Mouse (Mus musculus) hindbrain, embryonic 16.5 days (tissue): ENCODE results near the gene Wdr18. TPM values are rescaled to one million over a fixed set of nuclear protein-coding genes. Genes with fewer than 3 reads are reported as not detected.

Experiments used
- polyA plus RNA-seq: library from polyadenylated mRNA; unstranded; fragments of >200 nt; fragmentation: Nextera tagmentation; extraction: Ambion mirVana; gene quantifications from 2 replicates; pipeline ENCODE4 v1.2.1, GENCODE M21; 2015

Gene Wdr18
- polyA plus RNA-seq, 1 experiment from 2014 or later, result 102 TPM

Other genes starting within 250 kb of the Wdr18 start
- 1.2 and 1.4 TPM in 2 replicates for gene Hcn2, start 243.5 kb upstream of the Wdr18 start, polyA plus RNA-seq
- 37.1 and 50.6 TPM in 2 replicates for gene Polrmt, start 213.6 kb upstream of the Wdr18 start, polyA plus RNA-seq
- gene Fgf22, start 205.1 kb upstream of the Wdr18 start, polyA plus RNA-seq, result 1.9 and 3.1 TPM in 2 replicates
- 74.2 and 101 TPM in 2 replicates for gene Rnf126, start 193.2 kb upstream of the Wdr18 start, polyA plus RNA-seq
- 2.6 and 3.0 TPM in 2 replicates for gene Fstl3, start 182.9 kb upstream of the Wdr18 start, polyA plus RNA-seq
- 0.31 TPM in 1 of 2 replicates, not detected in the other for gene Prss57, start 169.2 kb upstream of the Wdr18 start, polyA plus RNA-seq
- 297 and 309 TPM in 2 replicates for gene Palm, start 166.6 kb upstream of the Wdr18 start, polyA plus RNA-seq
- gene Misp, start 139.2 kb upstream of the Wdr18 start, polyA plus RNA-seq, result 0.46 and 0.59 TPM in 2 replicates
- gene Ptbp1, start 105.7 kb upstream of the Wdr18 start, polyA plus RNA-seq, result 61.2 and 79.2 TPM in 2 replicates
- 10.4 and 11.2 TPM in 2 replicates for gene Prtn3, start 85.7 kb upstream of the Wdr18 start, polyA plus RNA-seq
- gene Plppr3, start 85.5 kb upstream of the Wdr18 start, polyA plus RNA-seq, result 387 and 426 TPM in 2 replicates
- gene Elane, start 73.9 kb upstream of the Wdr18 start, polyA plus RNA-seq, result 0.26 and 0.32 TPM in 2 replicates
- not detected in 2 replicates for gene Cfd, start 69.3 kb upstream of the Wdr18 start, polyA plus RNA-seq
- gene Med16, start 51.2 kb upstream of the Wdr18 start, polyA plus RNA-seq, result 48.2 and 53.8 TPM in 2 replicates
- gene Gm26602, start 49.3 kb upstream of the Wdr18 start, polyA plus RNA-seq, result 1.4 and 18.3 TPM in 2 replicates
- gene Kiss1r, start 43.2 kb upstream of the Wdr18 start, polyA plus RNA-seq, result 3.1 and 3.7 TPM in 2 replicates
- 293 and 300 TPM in 2 replicates for gene R3hdm4, start 38.9 kb upstream of the Wdr18 start, polyA plus RNA-seq
- gene Arid3a, start 33.1 kb upstream of the Wdr18 start, polyA plus RNA-seq, result 1.6 and 1.7 TPM in 2 replicates
- gene Grin3b, start 10.6 kb downstream of the Wdr18 start, polyA plus RNA-seq, result 0.45 and 0.46 TPM in 2 replicates
- gene Tmem259, start 24.2 kb downstream of the Wdr18 start, polyA plus RNA-seq, result 11.7 and 17.4 TPM in 2 replicates
- gene Cnn2, start 28.4 kb downstream of the Wdr18 start, polyA plus RNA-seq, result 30.5 and 38.9 TPM in 2 replicates
- 4.2 and 5.1 TPM in 2 replicates for gene Abca7, start 36.3 kb downstream of the Wdr18 start, polyA plus RNA-seq
- 1.7 and 2.2 TPM in 2 replicates for gene Arhgap45, start 56.5 kb downstream of the Wdr18 start, polyA plus RNA-seq
- gene Polr2e, start 79.6 kb downstream of the Wdr18 start, polyA plus RNA-seq, result 141 and 143 TPM in 2 replicates
- 601 and 643 TPM in 2 replicates for gene Gpx4, start 87.0 kb downstream of the Wdr18 start, polyA plus RNA-seq
- 10.3 and 13.0 TPM in 2 replicates for gene Sbno2, start 145.4 kb downstream of the Wdr18 start, polyA plus RNA-seq
- gene Stk11, start 155.7 kb downstream of the Wdr18 start, polyA plus RNA-seq, result 17.7 and 18.3 TPM in 2 replicates
- 554 and 581 TPM in 2 replicates for gene Atp5d, start 178.5 kb downstream of the Wdr18 start, polyA plus RNA-seq
- 98.8 and 130 TPM in 2 replicates for gene Cbarp, start 180.7 kb downstream of the Wdr18 start, polyA plus RNA-seq
- 16.0 and 16.1 TPM in 2 replicates for gene Midn, start 188.1 kb downstream of the Wdr18 start, polyA plus RNA-seq
- gene Cirbp, start 205.8 kb downstream of the Wdr18 start, polyA plus RNA-seq, result 288 and 311 TPM in 2 replicates
- 9.4 and 10.1 TPM in 2 replicates for gene 1600002K03Rik, start 212.8 kb downstream of the Wdr18 start, polyA plus RNA-seq
- gene Efna2, start 219.3 kb downstream of the Wdr18 start, polyA plus RNA-seq, result 21.5 and 22.7 TPM in 2 replicates